Mouse (Mus musculus) ovary, adult 18-20 months (tissue): ENCODE results near the gene Pnmt.
"Not testable (repeated sequence)": the region's sequence is repeated elsewhere in the genome, so short reads cannot be mapped to it uniquely, and the experiment has no call there.

ENCODE experiments used
- DNase-seq: peaks from one replicate; pipeline ENCODE4 v3.0.0; 2022; ENCODE audit warnings: low spot score, mixed read lengths

Pnmt gene

DNA sequence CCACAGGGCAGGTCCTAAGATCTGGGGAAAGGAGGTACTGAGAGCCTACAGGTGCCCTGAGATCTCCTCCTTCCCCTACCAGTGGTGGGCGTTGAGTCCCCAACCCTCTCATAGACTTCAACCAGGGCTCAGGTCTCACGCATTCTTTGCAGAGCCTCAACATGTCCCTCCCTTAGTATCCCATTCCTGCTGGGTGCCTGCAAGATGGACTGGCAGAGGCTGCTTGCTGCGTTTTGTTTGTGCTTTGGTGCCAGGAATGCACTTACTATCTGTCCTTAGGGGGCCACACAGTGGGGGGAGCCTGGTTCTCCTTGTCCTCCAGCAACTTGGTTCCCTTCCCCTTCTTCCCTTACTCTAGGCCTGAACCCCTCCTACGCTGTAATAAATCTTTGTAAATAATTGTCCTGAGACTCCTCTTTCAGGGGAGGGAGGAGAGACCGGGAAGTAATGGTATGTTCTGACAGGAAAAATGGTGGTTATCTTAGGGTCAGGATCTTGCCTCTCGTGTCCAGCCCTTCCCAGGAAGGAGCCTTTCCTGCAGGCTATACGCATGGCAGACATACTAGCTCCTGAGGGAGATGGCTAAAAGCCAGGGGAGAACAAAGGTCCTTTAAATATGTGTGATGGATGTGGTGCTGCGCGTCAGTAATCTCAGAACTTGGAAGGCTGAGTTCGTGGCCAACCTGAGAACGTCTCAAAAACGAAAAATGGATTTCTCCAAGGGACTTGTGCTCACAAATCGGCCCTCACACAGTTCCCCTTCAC lies 28.7 kb upstream of the Pnmt start:
- DNase-seq: no peak

DNA sequence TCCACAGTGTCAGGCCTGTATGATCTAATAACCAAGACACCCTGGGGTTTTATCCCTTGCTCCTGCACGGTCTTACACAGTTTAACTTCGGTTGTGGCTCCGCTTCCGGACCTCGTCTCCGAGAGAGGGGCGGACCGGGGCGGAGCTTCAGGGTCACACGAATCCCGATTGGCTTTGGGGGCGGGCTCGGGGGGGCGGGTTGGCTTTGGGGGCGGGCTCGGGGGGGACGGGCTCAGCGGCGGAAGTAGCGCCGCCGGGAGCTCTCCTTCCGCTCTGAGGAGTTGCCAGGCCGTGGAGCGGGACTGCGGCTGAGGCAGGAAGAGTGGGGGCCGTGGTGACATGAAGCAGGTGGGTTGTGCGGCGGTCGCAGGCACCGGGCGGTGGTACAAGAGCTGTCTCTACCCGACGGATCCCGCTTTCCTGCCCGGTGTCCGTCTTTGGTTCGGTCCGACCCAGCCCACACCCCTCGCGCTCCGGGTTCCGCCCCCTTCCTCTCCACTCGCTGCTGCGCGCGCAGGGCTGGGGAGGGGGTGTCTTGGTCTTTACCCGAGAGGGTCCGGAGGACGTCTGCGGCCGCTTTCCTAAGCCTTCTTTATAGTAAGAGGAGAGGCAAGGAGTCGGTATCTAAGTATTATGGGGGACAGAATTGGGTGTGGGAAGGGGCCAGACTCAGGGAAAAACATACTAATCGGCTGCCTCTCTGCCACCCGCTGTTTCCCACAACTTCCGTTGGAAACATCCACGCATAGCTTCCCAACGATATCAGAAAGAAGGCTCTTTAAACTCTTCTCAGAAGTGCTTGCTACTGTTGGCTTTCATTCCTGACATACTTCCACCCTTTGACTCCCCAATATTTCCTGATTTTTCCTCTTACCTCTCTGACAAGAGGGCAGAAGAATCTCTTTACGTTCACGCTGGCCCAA lies 27.8 kb upstream of the Pnmt start, which contains the start of gene Stard3:
Gene Stard3, plus strand, starts transcription at position 208 of the 923 bp plus-strand sequence.
- peak; percentile 84 for DNase-seq

DNA sequence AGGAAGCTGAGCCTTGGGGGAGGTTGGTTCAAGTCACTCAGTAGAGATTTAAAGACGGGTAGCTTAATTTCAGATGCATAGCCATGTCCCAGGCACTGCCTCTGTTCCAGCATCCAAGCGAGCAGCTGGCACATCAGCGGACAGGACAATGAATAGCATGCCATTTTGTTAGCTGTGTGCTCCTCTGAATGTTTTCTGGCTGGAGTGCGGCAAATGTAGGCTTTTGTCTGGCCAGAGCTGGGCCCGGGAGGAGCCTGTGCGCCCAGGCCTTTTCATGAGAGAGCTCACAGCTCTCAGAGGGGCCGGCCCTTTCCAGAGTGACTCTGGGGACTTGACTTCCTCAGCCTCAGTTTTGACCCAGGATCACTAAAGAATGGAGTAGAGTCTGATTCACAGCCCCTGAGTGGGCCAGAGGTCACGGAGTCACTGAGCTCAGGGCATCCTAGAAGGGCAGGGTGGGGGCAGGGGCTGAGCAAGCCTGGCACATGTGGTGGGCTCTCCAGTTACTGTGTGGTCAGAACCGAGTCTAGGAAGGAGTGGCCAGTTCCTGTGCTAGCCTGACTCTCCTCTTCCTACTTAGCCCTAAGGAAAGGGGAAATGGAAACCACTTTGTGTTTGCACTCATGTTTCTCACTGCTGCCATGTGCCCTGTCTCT lies 25.3 kb upstream of the Pnmt start:
- DNase-seq: no peak

DNA sequence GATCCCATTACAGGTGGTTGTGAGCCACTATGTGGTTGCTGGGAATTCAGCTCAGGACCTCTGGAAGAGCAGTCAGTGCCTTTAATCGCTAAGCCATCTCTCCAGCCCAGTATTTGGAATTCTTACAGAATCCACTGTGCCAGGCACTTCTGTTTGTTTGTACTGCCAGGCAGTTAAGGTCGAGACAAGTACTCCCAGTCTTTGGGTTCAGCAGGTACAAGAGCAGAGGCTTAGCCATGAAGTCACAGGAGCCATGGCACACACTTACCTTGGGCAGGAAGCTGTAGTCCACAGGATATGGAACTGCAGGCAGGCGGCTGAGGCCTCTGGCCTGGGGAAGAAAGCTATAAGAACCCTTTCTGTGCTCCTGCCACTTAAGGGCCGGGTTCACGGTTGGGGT lies 22.4 kb upstream of the Pnmt start:
- no peak for DNase-seq

DNA sequence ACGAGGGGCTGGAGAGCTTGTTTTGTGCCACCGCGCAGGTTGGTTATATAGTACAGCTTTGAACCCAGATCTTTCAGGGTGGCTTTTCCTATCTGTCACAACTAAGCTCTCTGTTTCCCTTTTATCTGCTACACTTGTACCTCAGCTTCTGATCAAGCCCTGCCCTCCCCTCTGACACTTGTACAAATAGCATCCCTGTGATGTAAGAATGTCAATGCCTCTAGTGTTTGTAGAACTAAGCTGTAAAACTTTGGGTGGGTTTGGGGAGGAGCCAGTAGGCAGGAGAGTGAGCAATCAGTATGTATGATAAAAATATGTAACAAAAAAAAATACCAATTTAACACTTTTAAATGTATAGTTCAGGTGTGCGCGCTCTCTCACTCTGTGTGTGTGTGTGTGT lies 21.8 kb upstream of the Pnmt start:
- DNase-seq: no peak

DNA sequence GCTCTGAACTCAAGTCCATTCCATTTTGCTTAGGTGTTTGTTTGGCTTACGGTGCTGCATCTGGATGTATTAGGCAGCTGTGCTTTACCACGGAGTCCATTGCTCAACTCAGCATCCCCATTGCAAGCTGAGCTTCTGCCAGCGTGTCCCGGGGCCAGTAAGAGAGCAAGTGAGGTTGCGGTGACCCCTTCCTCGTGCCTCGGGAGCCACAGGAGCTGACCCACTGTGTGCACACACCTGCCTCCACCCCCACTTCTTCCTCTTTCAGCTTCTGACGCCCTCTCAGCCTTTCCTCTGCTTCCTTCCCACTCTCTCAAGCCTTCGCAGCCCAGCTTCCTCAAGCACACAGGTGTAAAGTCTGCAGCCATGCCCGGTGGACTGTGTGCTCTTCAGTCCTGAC lies 20.0 kb upstream of the Pnmt start:
- DNase-seq: no peak

DNA sequence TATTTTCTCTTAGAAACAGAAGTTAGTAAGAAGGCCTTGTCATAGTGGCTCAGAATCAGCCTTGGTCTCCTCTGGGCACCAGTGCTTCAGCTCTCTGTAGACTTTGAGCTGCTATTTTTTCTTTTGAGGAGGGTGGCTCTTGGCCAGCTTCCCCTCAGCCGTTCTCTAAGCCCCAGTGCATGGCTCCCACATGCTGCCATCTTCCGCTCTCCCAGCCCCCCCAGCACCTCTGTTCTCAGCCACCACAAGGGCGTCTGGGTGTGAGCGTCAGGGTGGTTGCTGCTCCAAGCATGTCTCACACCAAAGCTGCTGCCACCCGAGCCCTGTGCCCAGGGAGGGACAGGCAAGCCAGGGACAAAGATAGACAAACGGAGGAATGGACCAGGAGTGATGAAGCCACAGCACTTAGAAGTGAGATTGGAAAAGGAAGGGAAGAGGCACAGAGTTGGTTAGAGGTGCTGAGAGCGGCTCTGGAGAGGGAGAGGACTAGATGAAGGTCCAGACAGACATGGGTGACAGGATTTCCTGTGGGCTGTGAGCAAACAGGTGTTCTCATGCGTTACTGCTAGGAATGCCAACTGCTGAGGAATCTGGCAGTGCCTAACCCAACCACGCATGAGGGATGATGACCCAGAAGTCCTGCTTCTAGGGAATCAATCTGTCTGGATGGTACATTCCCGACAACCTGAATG lies 18.9 kb upstream of the Pnmt start:
- no peak for DNase-seq

DNA sequence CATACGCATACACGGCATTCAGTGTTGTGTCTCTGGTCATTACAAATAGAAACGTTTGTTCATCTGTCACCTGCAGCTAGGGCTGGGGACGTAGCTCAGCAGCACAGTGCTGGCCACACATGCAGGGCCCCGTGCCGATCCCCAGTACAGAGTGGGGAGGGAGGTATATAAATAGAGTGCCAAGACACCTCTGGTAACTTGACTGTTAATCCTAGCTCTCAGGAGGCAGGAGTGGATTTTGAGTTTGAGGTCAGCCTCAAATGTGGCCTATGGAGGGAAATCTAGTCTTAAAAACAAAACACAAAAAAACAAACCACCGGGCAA lies 18.4 kb upstream of the Pnmt start:
- no peak for DNase-seq

DNA sequence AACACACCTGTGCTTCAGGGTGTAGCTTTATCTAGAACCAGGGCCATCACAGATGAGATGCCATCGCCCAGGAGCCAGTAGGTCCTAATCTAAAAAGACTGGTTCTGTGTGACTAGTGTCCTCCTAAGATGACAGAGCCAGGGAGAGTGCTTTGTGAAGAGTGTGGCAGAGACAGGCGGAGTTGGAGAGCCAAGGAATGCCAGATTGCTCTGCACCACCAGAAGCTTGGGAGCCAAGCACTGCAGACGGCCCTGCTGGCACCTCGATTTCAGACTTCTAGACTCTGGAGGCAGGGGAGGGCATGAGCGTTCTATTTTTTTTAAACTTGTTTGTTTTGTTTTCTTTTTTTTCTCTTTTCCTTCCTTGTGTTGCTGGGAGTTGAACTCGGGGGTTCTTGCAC lies 16.9 kb upstream of the Pnmt start:
- DNase-seq: no peak

DNA sequence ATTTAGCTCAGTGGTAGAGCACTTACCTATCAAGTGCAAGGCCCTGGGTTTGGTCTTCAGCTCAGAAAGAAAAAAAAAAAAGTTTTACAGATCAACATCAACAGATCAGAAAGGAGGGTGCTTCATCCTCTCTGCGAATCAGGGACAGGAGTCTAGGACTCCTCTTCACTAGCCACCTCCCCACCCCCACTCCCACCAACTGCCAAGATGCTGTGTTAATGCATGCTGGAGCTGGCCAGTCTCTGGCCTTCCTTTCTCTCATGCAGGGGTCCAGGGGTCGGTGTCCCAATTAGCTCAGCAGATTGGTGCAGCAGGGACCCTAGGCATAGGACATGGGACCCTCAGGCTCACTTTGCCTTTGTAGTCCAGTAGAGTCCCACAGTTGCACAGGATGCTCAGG lies 15.7 kb upstream of the Pnmt start:
- DNase-seq: no peak

DNA sequence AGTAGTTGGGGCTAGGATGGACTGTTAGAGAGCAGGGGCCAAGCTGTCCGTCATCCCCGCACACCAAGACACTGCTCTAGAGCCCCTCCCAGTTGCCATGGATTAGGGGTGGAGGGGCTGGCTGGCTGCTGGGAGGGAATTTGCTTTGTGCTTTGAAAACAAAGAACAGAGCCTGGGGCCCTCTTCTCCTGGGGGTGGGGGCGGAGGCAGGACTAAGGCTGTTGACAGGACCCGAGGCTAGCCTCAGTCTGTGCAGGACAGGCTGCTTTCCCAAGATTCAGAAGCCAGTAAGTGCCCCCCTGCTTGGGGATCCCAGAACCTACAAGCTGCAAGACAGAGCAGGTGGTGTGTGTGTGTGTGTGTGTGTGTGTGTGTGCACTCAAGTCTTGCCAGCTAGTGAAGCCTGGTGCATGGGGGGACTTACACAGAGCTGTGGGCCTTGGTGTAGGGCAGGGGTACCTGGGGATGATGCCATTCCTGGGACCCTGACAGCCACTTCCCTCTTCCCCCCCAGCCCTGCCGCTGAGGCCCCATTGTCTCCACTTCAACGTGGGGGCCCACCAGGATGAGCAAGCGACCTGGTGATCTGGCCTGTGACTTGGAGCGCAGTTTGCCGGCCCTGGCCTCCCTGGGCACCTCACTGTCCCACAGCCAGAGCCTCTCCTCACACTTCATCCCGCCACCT lies 14.6 kb upstream of the Pnmt start:
- DNase-seq: no peak

DNA sequence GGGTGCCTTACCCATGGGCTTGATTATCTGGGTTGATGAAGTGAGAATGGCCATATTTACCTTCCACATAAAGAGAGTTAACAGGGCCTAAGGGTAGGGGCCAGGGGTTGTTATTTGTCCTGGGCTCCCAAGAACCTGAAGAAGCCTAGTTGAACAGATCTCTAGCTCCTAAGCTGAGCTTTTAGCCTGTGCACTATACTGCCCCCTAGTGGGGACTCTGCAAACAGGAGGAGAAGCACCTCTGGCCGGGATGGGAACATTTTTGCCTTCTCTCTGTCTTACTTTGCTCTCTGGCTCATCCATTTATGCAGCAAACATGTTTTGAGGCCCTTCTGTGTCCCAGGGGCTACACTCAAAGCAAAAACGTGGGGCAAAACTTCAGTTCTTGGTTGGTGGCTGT lies 13.8 kb upstream of the Pnmt start:
- no peak for DNase-seq

DNA sequence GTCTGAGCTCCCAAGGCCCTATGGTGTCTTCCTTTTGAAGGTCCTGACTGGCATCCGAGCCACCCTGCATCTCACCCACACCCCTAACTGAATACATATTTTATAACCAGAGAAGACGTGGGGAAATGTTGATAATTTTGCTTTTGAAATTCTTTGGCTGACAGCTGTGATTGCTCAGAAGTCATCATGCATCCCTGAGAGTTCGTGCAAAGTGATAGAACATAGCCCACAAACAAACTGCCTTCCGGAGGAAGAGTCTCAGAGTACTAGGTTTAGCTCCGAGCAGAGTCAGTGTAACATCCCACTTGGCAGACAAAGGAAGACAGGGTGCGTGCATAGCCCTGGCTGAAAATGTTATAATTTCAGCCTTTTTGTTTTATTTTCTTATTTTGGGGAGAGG lies 13.0 kb upstream of the Pnmt start:
- DNase-seq: no peak

DNA sequence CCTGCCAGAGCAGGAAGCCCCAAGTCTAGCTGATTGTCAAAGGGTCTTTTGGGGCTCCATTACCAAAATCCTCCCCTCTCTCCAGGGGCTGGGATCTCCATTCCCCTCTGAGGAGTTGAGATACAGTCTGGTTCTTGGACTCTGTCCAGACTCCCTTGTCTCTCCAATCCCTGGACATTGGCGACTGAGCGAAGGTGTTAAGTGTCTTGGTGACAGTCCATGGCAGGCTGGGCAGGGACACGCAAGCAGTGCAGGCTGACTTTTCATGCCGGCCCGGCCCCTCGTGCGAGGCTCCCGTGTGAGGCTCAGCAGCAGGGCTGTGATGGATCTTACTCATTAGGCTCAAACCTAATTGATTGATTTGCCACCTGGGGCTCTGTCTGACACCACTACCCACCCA lies 12.0 kb upstream of the Pnmt start:
- DNase-seq: no peak

DNA sequence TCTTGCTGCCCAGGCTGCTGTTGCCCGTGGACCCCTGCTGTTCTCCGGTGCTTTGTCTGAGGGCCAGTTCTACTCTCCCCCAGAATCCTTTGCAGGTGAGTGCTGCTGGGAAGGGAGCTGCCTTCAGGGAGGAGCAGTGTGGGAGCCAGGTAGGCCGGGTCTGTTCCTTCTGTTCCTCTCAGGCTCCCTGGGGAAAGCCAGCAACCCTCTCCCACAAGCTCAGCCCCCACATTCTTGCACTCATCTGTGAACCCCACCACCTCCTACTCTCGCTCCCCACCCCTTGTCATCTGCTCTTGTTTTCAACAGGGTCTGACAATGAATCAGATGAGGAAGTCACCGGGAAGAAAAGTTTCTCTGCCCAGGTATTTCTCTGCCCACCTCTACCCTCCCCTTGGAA lies 9.5 kb upstream of the Pnmt start:
- no peak for DNase-seq

DNA sequence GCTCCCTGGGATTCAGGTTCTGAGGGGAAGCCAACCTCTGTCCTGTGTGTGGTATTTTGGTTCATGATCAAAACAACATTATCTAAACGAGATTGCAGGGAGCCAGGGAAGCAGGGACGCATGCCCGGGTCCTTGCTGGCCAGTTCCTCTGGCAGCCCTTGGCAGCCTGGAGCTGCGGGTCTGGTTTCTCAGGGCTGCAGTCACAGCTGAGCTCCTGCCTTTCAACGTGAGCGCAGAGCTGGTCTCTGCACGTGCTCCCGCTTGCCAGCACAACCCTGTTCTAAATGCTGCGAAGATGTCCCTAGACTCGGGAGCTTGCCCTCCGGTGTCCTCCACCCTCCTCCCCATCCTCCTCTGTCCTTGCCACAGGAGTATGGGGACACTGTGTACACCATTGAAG lies 8.5 kb upstream of the Pnmt start:
- peak; percentile 67 for DNase-seq

DNA sequence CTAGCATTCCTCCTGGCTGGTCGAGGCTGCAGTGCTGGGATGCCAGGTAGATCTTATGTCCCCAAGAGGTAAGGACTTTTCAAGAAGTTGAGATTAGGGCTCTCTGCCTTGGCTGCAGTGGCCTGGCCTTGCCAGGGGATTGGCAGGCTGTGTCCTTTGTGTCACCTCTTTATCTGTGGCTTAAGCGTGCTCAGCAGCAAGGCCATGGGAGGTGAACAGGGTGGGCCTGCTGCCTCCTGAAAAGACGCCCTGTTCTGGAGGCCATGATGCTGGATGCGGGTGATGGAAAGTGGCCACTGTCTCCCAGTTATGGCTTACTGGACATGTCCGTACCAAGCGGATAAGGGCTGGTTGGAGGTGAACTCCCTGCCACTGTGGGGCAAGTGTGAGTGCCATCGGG lies 6.9 kb upstream of the Pnmt start:
- DNase-seq: no peak

DNA sequence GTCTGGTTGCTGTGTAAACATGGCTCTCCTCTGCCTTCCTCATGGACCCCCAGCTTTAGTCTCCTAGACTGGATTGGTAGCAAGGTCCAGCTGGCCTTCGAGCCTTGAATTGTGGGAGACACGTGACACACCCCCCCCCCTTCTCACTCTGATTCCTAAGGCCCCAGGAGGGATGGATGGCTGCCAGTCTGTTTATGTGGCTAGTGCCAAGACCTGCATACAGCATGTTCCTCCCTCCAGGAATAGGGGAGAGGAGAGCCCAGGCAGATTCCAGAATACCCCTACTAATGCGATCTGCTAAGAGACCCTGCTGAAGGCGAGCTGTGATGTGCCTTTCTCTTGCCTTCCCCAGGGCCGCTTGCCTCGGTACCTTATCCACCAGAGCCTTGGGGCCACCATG lies 6.1 kb upstream of the Pnmt start:
- DNase-seq: no peak

DNA sequence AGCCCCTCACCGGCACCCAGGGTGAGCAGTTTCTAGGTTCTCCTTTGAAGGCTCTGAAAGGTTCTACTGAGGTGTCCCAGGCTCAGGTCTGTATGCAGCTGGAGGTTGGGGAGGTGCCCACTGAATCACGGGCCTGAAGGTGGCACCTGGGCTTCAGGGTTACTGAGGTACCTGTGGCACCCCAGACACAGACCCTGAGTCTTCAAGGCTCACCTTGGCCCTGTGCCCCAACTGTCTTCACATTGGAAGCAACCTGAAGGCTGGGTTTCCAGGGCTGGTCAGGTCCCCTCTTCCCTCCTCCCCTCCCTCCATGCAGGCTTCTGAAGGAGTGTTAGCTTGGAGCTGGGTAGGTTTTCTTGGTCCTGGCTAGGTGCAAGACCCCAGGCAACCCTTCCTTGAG lies 4.6 kb upstream of the Pnmt start:
- no peak for DNase-seq

DNA sequence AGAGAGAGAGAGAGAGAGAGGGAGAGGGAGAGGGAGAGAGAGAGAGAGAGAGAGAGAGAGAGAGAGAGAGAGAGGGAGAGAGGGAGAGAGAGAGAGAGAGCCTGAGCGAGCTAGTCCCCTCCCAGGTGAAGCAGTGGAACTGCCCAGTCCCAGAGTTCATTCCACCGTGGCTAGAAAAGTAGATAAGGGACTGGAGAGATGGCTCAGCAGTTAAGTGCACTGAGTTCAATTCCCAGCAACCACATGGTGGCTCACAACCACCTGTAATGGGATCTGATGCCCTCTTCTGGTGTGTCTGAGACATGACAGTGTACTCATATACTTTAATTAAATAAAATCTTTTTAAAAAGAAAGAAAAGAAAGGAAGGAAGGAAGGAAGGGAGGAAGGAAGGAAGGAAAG lies 3.8 kb upstream of the Pnmt start:
- DNase-seq: not testable (repeated sequence)

DNA sequence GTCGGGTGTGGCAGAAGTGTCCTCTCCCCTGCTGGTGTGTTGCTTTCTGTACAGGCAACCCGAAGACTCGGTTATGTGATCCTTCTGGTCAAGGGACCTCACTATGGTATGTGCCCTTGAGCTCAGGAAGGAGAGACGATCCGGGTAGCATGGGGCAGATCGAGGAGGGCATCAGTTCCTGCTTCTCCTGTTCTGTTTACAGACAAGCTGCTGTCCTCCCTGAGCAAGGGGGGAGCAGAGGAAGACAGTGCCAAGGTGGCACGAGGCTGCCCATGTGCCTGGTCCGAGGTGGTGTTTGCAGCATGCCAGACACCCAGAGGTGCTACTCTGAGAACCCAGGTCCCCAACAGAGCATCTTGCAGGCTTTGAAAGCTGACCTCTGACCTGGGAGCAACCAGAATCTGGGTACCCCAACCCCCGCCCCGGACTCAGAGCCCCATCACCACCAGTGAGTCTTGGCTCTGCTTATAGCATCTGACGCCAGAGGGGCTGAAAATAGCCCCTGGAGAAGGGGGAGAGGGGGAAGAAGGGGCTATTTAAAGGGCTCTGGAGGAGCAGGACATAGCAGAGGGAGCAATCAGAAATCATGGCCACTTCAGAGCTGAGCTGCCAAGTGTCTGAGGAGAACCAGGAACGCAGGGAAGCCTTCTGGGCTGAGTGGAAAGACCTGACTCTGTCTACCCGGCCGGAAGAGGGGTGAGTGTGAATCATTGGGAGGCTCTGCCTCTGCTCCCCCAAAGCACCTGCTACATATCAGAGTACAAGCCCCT lies 2.8 kb upstream of the Pnmt start, which contains the start of gene Tcap:
Gene Tcap, plus strand, starts transcription at position 551 of the 770 bp plus-strand sequence.
- DNase-seq: no peak
